Mouse (Mus musculus) splenic B cell, adult 2 months (primary cell): ENCODE measurements around the gene Sike1.

Source experiments
- DNase-seq: peaks from one replicate; pipeline ENCODE4 v3.0.0-alpha.2; 2011; ENCODE audit warnings: low read depth, low spot score
- H3K27me3 ChIP-seq: 2 replicates; pipeline ENCODE4 v1.6.1; 2012; ENCODE audit warnings: mild to moderate bottlenecking, low read length, moderate library complexity, mixed read lengths; ENCODE audit not compliant: control insufficient read depth, poor library complexity, insufficient read depth, severe bottlenecking
- H3K36me3 ChIP-seq: 2 replicates; pipeline ENCODE4 v1.6.1; 2012; ENCODE audit warnings: mild to moderate bottlenecking, low read length, moderate library complexity, mixed read lengths; ENCODE audit not compliant: control insufficient read depth, poor library complexity, insufficient read depth, severe bottlenecking

The Sike1 gene

DNA sequence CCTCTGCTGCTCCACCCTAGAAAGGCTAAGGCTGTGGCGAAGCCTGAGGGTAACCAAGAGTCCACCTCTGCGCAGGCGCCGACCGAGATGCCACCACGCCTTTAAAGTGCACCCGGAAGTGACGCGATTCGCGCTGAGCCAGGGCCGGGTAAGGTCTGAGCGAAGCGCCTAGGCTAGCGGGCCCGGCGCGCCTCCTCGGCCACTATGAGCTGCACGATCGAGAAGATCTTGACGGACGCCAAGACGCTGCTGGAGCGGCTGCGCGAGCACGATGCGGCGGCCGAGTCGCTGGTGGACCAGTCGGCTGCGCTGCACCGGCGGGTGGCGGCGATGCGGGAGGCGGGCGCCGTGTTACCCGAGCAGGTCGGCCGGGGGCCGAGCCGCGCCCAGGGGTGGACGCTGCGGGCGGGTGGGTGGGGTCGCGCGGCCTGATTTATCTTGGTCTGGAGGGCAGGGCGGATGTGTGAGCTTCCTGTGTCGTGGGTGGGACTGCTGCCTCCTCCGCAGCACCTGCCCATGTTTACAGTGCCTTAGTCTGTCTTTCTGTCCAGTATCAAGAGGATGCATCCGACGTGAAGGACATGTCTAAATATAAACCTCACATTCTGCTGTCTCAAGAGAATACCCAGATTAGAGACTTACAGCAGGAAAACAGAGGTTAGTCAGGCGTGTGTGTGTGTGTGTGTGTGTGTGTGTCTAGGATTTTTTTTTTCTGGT is at the start of gene Sike1:
Gene Sike1 (plus strand): TSS at position 104 of the 717 bp plus-strand sequence.
- Histone ChIP-seq H3K27me3 (no peaks in the 10 kb centered on the region), H3K36me3 (peaks cover 12% of the 10 kb centered on the region)
- peak; percentile 97 for DNase-seq

DNA sequence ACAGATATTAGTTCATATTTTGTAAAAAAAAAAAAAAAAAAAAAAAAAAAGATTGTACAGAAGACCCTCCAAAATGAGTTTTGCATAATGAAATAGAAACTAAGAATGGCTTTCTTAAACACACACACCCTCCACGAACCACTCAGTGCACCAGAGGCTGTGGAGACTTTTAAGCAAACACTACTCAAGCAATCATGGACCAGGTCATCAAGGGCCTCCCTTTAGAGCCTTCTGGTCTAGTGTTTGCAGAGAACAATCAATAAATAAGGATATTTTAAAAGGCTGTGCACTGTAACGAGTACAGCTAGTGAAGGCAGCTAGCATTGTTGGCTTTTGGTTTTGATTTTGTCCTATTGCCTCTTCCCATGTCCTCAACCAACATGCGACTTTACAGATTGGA is 49.2 kb upstream of the Sike1 start:
- Histone ChIP-seq H3K36me3 (no peaks in the 10 kb centered on the region), H3K27me3 (no peaks in the 10 kb centered on the region)
- no peak for DNase-seq

DNA sequence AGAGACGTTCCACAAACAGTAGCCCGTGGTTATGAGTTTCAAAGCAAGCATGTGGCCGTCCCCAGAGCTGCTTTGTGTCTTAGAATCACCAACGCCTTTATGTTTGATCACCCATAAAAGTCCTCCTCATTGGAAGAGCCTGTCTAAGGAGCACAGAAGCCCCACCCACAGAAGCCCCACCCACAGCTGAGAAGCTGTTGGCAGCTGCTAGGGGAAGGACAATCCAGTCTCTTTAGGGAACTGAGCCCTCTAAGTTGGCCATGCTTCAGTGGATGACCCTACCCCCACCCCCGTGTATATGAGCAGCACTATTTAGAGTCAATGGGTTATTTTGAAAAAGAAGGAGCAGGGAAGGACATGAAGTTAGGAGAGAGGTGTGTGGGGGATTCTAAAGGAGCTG is 48.6 kb upstream of the Sike1 start:
- Histone ChIP-seq H3K36me3 (no peaks in the 10 kb centered on the region), H3K27me3 (no peaks in the 10 kb centered on the region)
- DNase-seq, result peak; percentile 83

DNA sequence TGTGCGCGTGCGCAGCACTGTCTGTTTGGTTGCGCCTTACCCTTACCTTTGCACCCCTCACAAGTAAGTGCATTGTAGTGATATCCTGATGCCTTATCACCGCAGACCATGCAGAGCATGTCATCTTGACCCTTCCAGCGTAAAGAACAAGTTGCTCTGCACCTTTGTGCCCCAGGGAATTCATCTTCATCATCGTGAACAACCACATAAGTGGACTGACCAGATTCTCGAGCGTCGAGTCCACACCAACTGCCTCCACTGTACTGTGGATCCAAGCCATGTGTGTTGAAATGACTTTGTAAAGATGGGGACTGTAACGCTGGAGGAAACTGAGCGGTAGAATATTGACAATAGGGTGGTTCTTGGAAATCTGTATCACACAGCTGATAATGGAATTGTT is 41.0 kb upstream of the Sike1 start:
- Histone ChIP-seq H3K27me3 (no peaks in the 10 kb centered on the region; the same call in 1 of the 2 replicates), H3K36me3 (no peaks in the 10 kb centered on the region)
- DNase-seq, result no peak

DNA sequence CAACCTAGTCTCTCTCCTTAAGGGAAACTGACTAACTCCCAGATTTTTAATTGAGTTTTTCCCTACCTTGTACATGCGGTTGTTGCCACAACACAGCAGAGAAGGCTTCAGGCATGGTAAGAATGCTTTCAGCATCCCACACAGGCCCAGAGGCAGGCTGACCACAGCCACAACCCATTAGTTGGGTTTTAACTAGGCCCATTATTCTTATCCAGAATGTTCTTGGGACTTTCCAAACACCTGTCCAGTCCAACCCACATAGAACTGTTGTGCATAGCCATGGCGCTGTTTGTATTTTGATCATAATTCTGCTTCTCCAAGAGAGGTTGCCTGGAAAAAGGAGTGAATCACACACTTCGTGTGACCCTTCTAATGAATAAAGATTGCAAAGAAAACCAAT is 40.4 kb upstream of the Sike1 start:
- Histone ChIP-seq H3K36me3 (no peaks in the 10 kb centered on the region), H3K27me3 (no peaks in the 10 kb centered on the region; the same call in 1 of the 2 replicates)
- DNase-seq, result no peak

DNA sequence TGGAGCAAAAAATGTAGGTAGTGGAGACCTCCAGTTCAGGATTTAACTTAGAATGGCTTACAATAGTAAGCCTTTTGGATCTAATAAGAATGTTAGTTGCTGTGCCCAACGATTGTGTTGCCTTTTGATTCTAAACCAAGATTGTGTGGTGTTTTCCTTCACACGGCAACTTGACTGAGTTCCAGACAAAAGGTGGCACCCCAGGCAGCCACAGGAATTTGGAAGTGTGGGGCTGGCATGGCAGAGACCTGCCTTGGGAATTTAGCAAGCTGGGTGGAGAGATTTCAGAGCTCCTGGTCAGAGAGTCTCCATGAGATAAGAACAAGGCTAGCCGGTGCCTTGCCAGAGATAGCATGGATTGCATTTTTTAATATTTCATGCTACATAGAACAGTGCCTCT is 39.9 kb upstream of the Sike1 start:
- no peak for DNase-seq
- no peaks in the 10 kb centered on the region for H3K36me3 ChIP-seq
- H3K27me3 ChIP-seq, result no peaks in the 10 kb centered on the region; the same call in 1 of the 2 replicates

DNA sequence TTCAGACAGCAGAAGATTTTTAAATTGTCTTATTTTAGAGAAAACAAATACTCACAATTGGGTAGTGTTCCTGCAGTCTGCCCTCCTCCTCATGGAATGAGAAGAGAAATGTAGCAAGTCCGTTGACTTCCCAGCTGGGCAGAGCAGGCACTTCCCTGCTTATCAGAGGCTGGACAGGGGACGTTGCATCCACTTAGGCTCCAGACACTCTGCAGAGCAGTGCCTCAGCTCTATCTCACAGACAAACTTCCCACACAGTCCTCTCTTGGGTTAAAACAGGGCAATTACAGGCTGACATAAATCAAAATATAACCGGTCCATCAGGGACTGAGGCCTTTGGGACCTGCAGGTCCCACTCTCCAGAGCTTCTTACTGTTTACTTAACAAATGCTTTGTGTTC is 31.5 kb upstream of the Sike1 start, which contains the start of gene Nr1h5:
Gene Nr1h5 (minus strand): TSS at position 101 of the 400 bp plus-strand sequence.
- H3K27me3 ChIP-seq, result no peaks in the 10 kb centered on the region
- DNase-seq, result no peak
- no peaks in the 10 kb centered on the region for H3K36me3 ChIP-seq

DNA sequence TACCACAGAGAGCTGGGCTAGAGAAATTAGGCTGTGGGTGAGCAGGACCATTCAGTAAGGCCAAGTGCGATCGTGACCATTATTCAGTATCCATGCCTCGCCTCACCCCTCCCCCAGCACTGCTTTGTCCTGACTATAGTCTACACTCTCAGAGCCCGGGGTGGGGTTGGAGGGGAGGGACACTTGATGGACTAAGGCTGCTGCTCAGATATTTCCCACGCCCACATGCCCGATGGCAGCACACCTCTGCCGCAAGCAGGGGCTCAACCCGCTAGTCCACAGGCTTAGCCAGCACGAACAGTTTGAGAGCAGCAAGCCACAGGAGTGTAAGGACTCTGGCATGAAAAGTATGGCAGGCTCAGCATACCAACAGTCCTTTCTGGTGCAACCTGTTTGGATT is 25.4 kb upstream of the Sike1 start:
- H3K27me3 ChIP-seq, result no peaks in the 10 kb centered on the region
- DNase-seq, result no peak
- no peaks in the 10 kb centered on the region for H3K36me3 ChIP-seq

DNA sequence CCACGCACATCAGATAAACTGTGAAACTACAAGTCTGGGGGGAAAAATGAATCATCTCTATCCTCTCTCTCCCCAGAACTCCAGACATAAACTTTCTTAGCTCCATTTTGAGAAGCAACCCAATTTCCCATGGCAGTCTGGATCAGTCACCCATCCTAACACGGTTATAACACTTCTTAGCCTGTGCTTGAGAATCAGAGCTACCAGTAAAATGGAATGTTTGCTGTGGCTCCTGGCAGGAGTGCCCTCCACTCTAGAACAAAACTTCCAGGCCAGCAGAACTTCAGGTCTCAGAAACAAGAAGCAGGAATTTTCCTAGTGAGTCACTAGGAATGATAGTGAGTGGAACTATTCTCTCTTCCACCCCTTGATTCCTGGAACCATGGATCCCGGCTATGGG is 25.0 kb upstream of the Sike1 start:
- no peaks in the 10 kb centered on the region for H3K27me3 ChIP-seq
- no peak for DNase-seq
- no peaks in the 10 kb centered on the region for H3K36me3 ChIP-seq

DNA sequence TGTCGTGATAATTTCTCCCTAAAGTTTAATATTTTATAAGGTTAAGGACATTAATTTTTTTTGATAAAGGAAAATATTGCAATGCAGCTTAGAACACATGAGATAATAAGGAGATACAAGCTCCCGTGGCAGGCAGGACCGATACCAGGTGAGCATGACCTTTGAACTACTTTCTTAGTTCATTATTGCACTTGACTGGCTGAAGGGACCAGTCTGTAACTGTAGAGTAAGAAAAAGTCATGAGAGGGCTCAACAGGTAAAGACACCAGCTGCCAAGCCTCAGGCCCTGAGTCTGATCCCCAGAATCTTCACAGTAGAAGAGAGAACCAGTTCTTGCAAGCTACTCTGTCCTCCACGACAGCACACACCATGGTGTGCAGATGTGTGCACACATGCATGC is 18.6 kb upstream of the Sike1 start:
- no peak for DNase-seq
- H3K36me3 ChIP-seq, result no peaks in the 10 kb centered on the region

DNA sequence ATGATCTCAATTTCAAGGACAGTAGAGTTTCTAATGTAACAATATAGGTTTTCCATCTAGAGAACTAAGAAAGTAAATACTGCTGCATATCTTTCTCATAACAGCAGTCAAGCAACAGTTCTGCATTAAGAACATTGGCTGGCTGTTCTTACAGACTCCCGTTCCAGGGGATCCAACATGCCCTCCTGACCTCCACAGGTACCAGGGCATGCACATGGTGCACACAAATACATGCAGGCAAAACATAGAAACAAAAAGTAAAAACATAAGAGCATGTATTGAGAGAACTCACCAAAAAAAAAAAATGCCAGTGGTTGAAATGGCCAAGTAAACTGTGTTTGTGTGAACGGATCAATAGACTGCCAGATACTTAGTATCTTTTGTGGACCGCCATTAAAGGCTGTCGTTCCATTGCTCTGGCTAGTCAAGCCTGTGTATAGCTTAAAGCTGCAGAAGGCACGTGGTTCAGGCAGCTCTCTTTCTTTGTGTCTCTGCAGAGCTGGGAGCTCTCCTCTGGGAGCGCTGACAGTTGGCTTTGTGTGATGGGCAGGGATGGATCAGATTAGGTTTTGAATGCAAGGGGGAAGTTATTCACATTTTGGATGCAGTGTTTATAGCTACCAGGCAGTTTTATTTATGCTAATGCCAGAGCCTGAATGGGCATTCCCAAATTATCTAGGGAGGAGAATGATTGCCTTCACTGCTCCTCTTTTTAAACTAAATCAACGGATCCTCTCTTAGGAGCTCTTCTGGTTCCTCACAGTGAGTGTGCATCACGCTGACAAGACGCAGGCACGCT is 15.8 kb upstream of the Sike1 start:
- Histone ChIP-seq H3K36me3 (no peaks in the 10 kb centered on the region), H3K27me3 (no peaks in the 10 kb centered on the region)
- DNase-seq, result no peak

More for the DNA sequence above, 18.6 kb upstream of the Sike1 start:
- no peaks in the 10 kb centered on the region for H3K27me3 ChIP-seq

DNA sequence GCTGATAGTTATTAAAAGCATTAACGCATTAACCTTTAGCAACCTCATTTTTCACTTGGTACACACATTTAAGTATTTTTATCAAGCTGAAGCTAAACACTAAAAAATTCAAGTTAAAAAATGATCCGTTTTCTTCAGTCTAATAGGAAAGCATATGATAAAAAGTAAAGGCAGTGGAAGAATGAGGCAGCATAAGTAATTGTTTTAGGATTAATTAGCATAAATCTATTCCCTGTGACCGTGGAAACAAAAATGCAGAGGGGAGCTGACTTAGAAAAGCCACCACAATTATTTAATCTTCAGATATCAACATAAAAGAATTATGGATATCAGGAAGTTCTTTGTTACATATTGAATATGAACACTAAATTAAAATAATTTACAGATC is 15.2 kb upstream of the Sike1 start:
- H3K36me3 ChIP-seq, result no peaks in the 10 kb centered on the region
- DNase-seq, result no peak
- H3K27me3 ChIP-seq, result no peaks in the 10 kb centered on the region

DNA sequence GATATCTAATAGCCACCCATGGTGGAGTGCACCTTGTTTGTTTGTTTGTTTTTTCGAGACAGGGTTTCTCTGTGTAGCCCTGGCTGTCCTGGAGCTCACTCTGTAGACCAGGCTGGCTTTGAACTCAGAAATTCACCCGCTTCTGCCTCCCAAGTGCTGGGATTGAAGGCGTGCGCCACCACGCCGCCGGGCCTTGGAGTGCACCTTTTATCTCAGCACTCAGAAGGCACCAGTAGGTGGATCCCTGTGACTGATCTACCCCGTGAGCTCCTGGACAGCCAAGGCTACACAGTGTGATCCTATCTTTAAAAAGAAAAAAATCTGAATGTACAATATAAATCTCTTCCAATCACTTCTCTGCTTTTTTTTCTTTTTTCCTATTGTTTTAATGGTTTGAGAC is 4.5 kb upstream of the Sike1 start:
- no peak for DNase-seq
- Histone ChIP-seq H3K27me3 (no peaks in the 10 kb centered on the region), H3K36me3 (no peaks in the 10 kb centered on the region)

DNA sequence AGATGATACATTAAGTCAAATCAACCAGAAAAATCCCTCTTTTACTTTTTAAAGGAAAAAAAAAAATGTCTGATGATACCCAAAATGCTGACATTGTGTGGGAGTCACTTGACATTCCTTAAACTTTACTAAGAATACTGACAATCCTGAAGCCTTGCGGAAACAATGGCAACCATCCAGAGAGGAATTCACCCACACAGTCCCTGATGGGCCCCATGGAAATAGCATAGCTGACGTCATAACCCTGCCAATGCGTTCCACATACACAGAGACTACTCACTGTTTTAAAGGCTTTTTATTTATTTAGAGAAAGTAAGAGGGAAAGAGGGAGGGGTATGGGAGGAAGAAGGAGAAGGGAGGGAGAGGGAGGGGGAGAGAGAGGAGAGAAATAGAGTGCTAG is 2.6 kb upstream of the Sike1 start:
- H3K36me3 ChIP-seq, result peaks cover 3% of the 10 kb centered on the region
- DNase-seq, result no peak
- H3K27me3 ChIP-seq, result no peaks in the 10 kb centered on the region

DNA sequence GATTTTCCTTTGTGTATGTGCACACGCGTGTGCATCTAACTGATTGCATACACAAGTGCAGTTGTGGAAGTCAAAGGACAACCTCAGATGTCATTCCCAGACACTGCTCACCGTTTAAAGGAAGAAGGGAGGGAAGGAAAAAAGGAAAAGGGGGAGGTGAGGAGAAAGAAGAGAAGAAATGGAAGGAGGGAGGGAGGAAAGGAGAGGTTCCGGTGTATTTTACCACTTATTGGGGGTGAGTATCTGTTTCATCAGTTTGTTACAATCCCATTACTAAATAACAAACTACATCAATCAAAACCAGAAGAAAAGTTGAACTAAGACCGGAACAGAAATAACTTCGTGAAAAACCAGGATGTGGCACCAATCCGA is 289 bp upstream of the Sike1 start:
- Histone ChIP-seq H3K27me3 (no peaks in the 10 kb centered on the region), H3K36me3 (peaks cover 11% of the 10 kb centered on the region)
- no peak for DNase-seq
